Mouse (Mus musculus): ENCODE measurements around the gene D430041D05Rik. TPM values are rescaled to one million over a fixed set of nuclear protein-coding genes. Genes with fewer than 3 reads are reported as not detected.

The D430041D05Rik gene
- polyA plus RNA-seq, 1 experiment from 2014 or later: 0.42 TPM

GRCm38 (mm10) chr2:104411806-104412205, 993 bp upstream of the D430041D05Rik start:
- H3K9ac ChIP-seq (replicated peaks; ENCODE audit: low read length): no peak overlapping the region
- no peaks in the 10 kb centered on the region for H3K36me3 ChIP-seq (ENCODE audit: insufficient read depth, low read length)
- no peak overlapping the region for H3K4me3 ChIP-seq (ENCODE audit: low read length)
- WGBS: 90% methylated on average over 7 of the region's 7 CpGs
- peaks cover 10% of the 10 kb centered on the region; the same call in 1 of the 2 replicates for H3K4me1 ChIP-seq (ENCODE audit: insufficient read depth, low read length)
- ATAC-seq (ENCODE audit: low FRiP score, low TSS enrichment): no peak
- H3K27me3 ChIP-seq (ENCODE audit: insufficient read depth, low read length): peaks cover 46% of the 10 kb centered on the region
- H3K4me2 ChIP-seq (replicated peaks; ENCODE audit: low read depth, low read length): no peak overlapping the region
- no peak overlapping the region for H3K27ac ChIP-seq (ENCODE audit: low read length)
- no peaks in the 10 kb centered on the region for H3K9me3 ChIP-seq (ENCODE audit: low read length)

- Histone ChIP-seq H3K4me3 (ENCODE audit: low read length) (peak overlapping the region; percentile 63), H3K9me3 (ENCODE audit: low read length) (no peaks in the 10 kb centered on the region), H3K27me3 (ENCODE audit: insufficient read depth, low read length) (peaks cover 48% of the 10 kb centered on the region), H3K4me1 (ENCODE audit: insufficient read depth, low read length) (peaks cover 10% of the 10 kb centered on the region; the same call in 1 of the 2 replicates), H3K4me2 (replicated peaks; ENCODE audit: low read depth, low read length) (peak overlapping the region; percentile 99), H3K36me3 (ENCODE audit: insufficient read depth, low read length) (no peaks in the 10 kb centered on the region), H3K9ac (replicated peaks; ENCODE audit: low read length) (peak overlapping the region; percentile 66), H3K27ac (ENCODE audit: low read length) (no peak overlapping the region)
- ATAC-seq (ENCODE audit: low FRiP score, low TSS enrichment): peak; percentile 59
- WGBS: under 1% methylated on average over 110 of the region's 111 CpGs
Measured at GRCm38 (mm10) chr2:104409851-104410821, 677 bp downstream of the D430041D05Rik start.

- Histone ChIP-seq H3K27ac (ENCODE audit: low read length) (no peak overlapping the region), H3K4me3 (ENCODE audit: low read length) (no peak overlapping the region), H3K27me3 (ENCODE audit: insufficient read depth, low read length) (peaks cover 48% of the 10 kb centered on the region), H3K4me2 (replicated peaks; ENCODE audit: low read depth, low read length) (no peak overlapping the region), H3K36me3 (ENCODE audit: insufficient read depth, low read length) (no peaks in the 10 kb centered on the region), H3K4me1 (ENCODE audit: insufficient read depth, low read length) (peaks cover 10% of the 10 kb centered on the region; the same call in 1 of the 2 replicates), H3K9me3 (ENCODE audit: low read length) (no peaks in the 10 kb centered on the region), H3K9ac (replicated peaks; ENCODE audit: low read length) (no peak overlapping the region)
- ATAC-seq (ENCODE audit: low FRiP score, low TSS enrichment): no peak
- 65% methylated on average over 7 of the region's 7 CpGs for WGBS
Measured at GRCm38 (mm10) chr2:104408351-104408750, 2.5 kb downstream of the D430041D05Rik start.

- H3K4me1 ChIP-seq (ENCODE audit: insufficient read depth, low read length): peaks cover 10% of the 10 kb centered on the region; the same call in 1 of the 2 replicates
- H3K4me2 ChIP-seq (replicated peaks; ENCODE audit: low read depth, low read length): no peak overlapping the region
- peaks cover 48% of the 10 kb centered on the region for H3K27me3 ChIP-seq (ENCODE audit: insufficient read depth, low read length)
- no peaks in the 10 kb centered on the region for H3K36me3 ChIP-seq (ENCODE audit: insufficient read depth, low read length)
- H3K9me3 ChIP-seq (ENCODE audit: low read length): no peaks in the 10 kb centered on the region
- WGBS: 73% methylated on average over 4 of the region's 4 CpGs
- H3K9ac ChIP-seq (replicated peaks; ENCODE audit: low read length): no peak overlapping the region
- no peak for ATAC-seq (ENCODE audit: low FRiP score, low TSS enrichment)
- H3K4me3 ChIP-seq (ENCODE audit: low read length): no peak overlapping the region
- H3K27ac ChIP-seq (ENCODE audit: low read length): no peak overlapping the region
Measured at GRCm38 (mm10) chr2:104407913-104408312, 2.9 kb downstream of the D430041D05Rik start.

- ATAC-seq (ENCODE audit: low FRiP score, low TSS enrichment): no peak
- no peak overlapping the region for H3K27ac ChIP-seq (ENCODE audit: low read length)
- H3K4me3 ChIP-seq (ENCODE audit: low read length): no peak overlapping the region
- peaks cover 21% of the 10 kb centered on the region for H3K27me3 ChIP-seq (ENCODE audit: insufficient read depth, low read length)
- no peaks in the 10 kb centered on the region for H3K36me3 ChIP-seq (ENCODE audit: insufficient read depth, low read length)
- H3K9me3 ChIP-seq (ENCODE audit: low read length): 0 out of 2 replicates have a peak, but pooled peaks cover 4% of the 10 kb centered on the region
- H3K4me1 ChIP-seq (ENCODE audit: insufficient read depth, low read length): no peaks in the 10 kb centered on the region
- 80% methylated on average over 6 of the region's 6 CpGs for WGBS
- H3K4me2 ChIP-seq (replicated peaks; ENCODE audit: low read depth, low read length): no peak overlapping the region
- no peak overlapping the region for H3K9ac ChIP-seq (replicated peaks; ENCODE audit: low read length)
Measured at GRCm38 (mm10) chr2:104404036-104404435, 6.8 kb downstream of the D430041D05Rik start.

GRCm38 (mm10) chr2:104398651-104399290, 12.0 kb downstream of the D430041D05Rik start:
- ATAC-seq (ENCODE audit: low FRiP score, low TSS enrichment): no peak
- WGBS: 66% methylated on average over 6 of the region's 6 CpGs
- H3K36me3 ChIP-seq (ENCODE audit: insufficient read depth, low read length): no peaks in the 10 kb centered on the region
- no peak overlapping the region for H3K4me2 ChIP-seq (replicated peaks; ENCODE audit: low read depth, low read length)
- no peaks in the 10 kb centered on the region for H3K27me3 ChIP-seq (ENCODE audit: insufficient read depth, low read length)
- no peak overlapping the region for H3K9ac ChIP-seq (replicated peaks; ENCODE audit: low read length)
- no peak overlapping the region for H3K4me3 ChIP-seq (ENCODE audit: low read length)
- 0 out of 2 replicates have a peak, but pooled peaks cover 4% of the 10 kb centered on the region for H3K9me3 ChIP-seq (ENCODE audit: low read length)
- H3K4me1 ChIP-seq (ENCODE audit: insufficient read depth, low read length): no peaks in the 10 kb centered on the region
- H3K27ac ChIP-seq (ENCODE audit: low read length): no peak overlapping the region

- Histone ChIP-seq H3K36me3 (ENCODE audit: insufficient read depth, low read length) (no peaks in the 10 kb centered on the region), H3K9me3 (ENCODE audit: low read length) (0 out of 2 replicates have a peak, but pooled peaks cover 4% of the 10 kb centered on the region), H3K27ac (ENCODE audit: low read length) (no peak overlapping the region), H3K4me3 (ENCODE audit: low read length) (no peak overlapping the region), H3K27me3 (ENCODE audit: insufficient read depth, low read length) (no peaks in the 10 kb centered on the region), H3K4me2 (replicated peaks; ENCODE audit: low read depth, low read length) (no peak overlapping the region), H3K9ac (replicated peaks; ENCODE audit: low read length) (no peak overlapping the region), H3K4me1 (ENCODE audit: insufficient read depth, low read length) (no peaks in the 10 kb centered on the region)
- WGBS: 69% methylated on average over 9 of the region's 9 CpGs
- no peak for ATAC-seq (ENCODE audit: low FRiP score, low TSS enrichment)
Measured at GRCm38 (mm10) chr2:104395961-104396360, 14.9 kb downstream of the D430041D05Rik start.

GRCm38 (mm10) chr2:104394769-104395168, 16.0 kb downstream of the D430041D05Rik start:
- no peak overlapping the region for H3K4me3 ChIP-seq (ENCODE audit: low read length)
- H3K27me3 ChIP-seq (ENCODE audit: insufficient read depth, low read length): no peaks in the 10 kb centered on the region
- H3K9ac ChIP-seq (replicated peaks; ENCODE audit: low read length): no peak overlapping the region
- ATAC-seq (ENCODE audit: low FRiP score, low TSS enrichment): no peak
- 63% methylated on average over 2 of the region's 2 CpGs for WGBS
- H3K36me3 ChIP-seq (ENCODE audit: insufficient read depth, low read length): no peaks in the 10 kb centered on the region
- no peak overlapping the region for H3K27ac ChIP-seq (ENCODE audit: low read length)
- H3K9me3 ChIP-seq (ENCODE audit: low read length): 0 out of 2 replicates have a peak, but pooled peaks cover under 1% of the 10 kb centered on the region
- no peaks in the 10 kb centered on the region for H3K4me1 ChIP-seq (ENCODE audit: insufficient read depth, low read length)
- H3K4me2 ChIP-seq (replicated peaks; ENCODE audit: low read depth, low read length): no peak overlapping the region

- Histone ChIP-seq H3K4me1 (ENCODE audit: insufficient read depth, low read length) (no peaks in the 10 kb centered on the region), H3K4me3 (ENCODE audit: low read length) (no peak overlapping the region), H3K36me3 (ENCODE audit: insufficient read depth, low read length) (no peaks in the 10 kb centered on the region), H3K27me3 (ENCODE audit: insufficient read depth, low read length) (no peaks in the 10 kb centered on the region), H3K9ac (replicated peaks; ENCODE audit: low read length) (no peak overlapping the region), H3K9me3 (ENCODE audit: low read length) (no peaks in the 10 kb centered on the region), H3K27ac (ENCODE audit: low read length) (no peak overlapping the region), H3K4me2 (replicated peaks; ENCODE audit: low read depth, low read length) (no peak overlapping the region)
- WGBS: 69% methylated on average over 4 of the region's 4 CpGs
- ATAC-seq (ENCODE audit: low FRiP score, low TSS enrichment): no peak
Measured at GRCm38 (mm10) chr2:104392700-104393312, 18.0 kb downstream of the D430041D05Rik start.

Measured in kidney, embryonic 16.5 days (tissue).